Comparison of ENCODE assay signal across 8 mouse cellular contexts in the genomic region with DNA sequence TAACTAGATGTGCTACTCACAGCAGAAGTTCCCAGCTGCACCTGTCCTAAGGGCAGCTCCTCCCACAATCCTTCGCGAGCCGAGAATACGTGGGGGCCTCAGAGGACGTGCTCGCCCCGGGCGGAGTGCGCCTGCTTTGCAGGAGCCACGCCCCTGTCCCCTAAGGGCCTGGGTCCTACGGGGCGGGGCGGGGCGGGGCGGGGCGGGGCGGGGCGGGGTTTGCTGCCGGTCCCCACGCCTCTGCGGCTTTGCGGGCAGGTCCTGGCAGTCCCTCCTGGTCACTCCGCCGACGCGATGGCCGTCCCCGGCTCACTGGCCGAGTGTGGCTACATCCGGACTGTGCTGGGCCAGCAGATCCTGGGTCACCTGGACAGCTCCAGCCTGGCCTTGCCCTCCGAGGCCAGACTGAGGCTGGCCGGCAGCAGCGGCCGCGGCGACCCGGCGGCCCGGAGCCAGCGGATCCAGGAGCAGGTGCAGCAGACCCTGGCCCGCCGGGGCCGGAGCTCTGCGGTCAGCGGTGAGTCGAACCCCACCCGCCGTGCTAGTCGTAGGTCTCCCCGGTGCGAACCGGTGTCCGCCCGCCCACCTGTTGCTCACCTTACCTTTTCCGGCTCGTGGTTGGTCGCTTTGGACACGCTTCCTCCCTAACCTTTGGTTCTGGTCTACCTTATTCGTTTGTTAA. TPM values are rescaled to one million over a fixed set of nuclear protein-coding genes. Genes with fewer than 3 reads are reported as not detected.
A peak's percentile ranks its signal among the peaks of the same experiment; 100 is the strongest.
DNase-seq lines count a peak whose midpoint lies in the region; ATAC-seq lines count a peak whose summit lies in the region.

A gene (plus strand): TSS at position 240 of the 682 bp plus-strand sequence.

- no peaks in the 10 kb centered on the region for H3K9me3 ChIP-seq in forebrain, embryonic 14.5 days (replicated peaks; ENCODE audit: control insufficient read depth, low read length)
- no peaks in the 10 kb centered on the region for H3K9me3 ChIP-seq in lung, embryonic 16.5 days (ENCODE audit: control insufficient read depth, low read length)

- peaks cover 26% of the 10 kb centered on the region for H3K27me3 ChIP-seq in forebrain, embryonic 14.5 days (replicated peaks; ENCODE audit: control insufficient read depth, insufficient read depth, low read length)
- peaks cover 12% of the 10 kb centered on the region for H3K27me3 ChIP-seq in lung, embryonic 16.5 days (ENCODE audit: control insufficient read depth, insufficient read depth, low read depth, low read length)

- peak within 1 kb of the TSS; percentile 57 for H3K4me3 ChIP-seq in forebrain, embryonic 14.5 days (ENCODE audit: low read depth, low read length)
- H3K4me3 ChIP-seq in lung, embryonic 16.5 days (ENCODE audit: low read length): peak within 1 kb of the TSS; percentile 75

- under 1% methylated on average over 59 of the region's 59 CpGs for WGBS in forebrain, embryonic 14.5 days
- WGBS in lung, embryonic 16.5 days: under 1% methylated on average over 52 of the region's 59 CpGs

- DNase-seq in MN1 (ENCODE audit: low spot score): peak; percentile 87
- DNase-seq in c-Kit-positive CD71-positive TER-119-positive erythroid progenitor cells, embryonic 14.5 days (ENCODE audit: low spot score): peak; percentile 29
- DNase-seq in forebrain, embryonic 14.5 days (ENCODE audit: low spot score): peak; percentile 82
- DNase-seq in heart, postnatal 36 days: peak; percentile 64 to 71
- DNase-seq in layer of hippocampus, adult 18-20 months (ENCODE audit: low spot score in 2 of 2): peak; percentile 55 to 76
- DNase-seq in retina, postnatal 1 day: peak; percentile 89
- peak; percentile 40 for DNase-seq in urinary bladder, postnatal 25 days (ENCODE audit: low spot score)

- H3K36me3 ChIP-seq in forebrain, embryonic 14.5 days (ENCODE audit: control insufficient read depth, insufficient read depth, low read length): no peaks in the 10 kb centered on the region
- no peaks in the 10 kb centered on the region for H3K36me3 ChIP-seq in lung, embryonic 16.5 days (ENCODE audit: control insufficient read depth, insufficient read depth, low read length)

- H3K4me2 ChIP-seq in forebrain, embryonic 14.5 days (ENCODE audit: low read length): peak within 1 kb of the TSS; percentile 100
- H3K4me2 ChIP-seq in lung, embryonic 16.5 days (ENCODE audit: low read depth, low read length): peak within 1 kb of the TSS; percentile 79

- peak; percentile 94 for ATAC-seq in forebrain, embryonic 14.5 days
- ATAC-seq in lung, embryonic 16.5 days (ENCODE audit: low read depth): peak; percentile 98

- H3K27ac ChIP-seq in forebrain, embryonic 14.5 days (ENCODE audit: low read depth, low read length): no peak within 1 kb of the TSS
- H3K27ac ChIP-seq in lung, embryonic 16.5 days (ENCODE audit: low read length): 0 out of 2 replicates have a peak within 1 kb of the TSS, but pooled peaks have one; percentile 36

- intact Hi-C loops in heart, postnatal 36 days (cut with DNase I): no loop called here

- H3K4me1 ChIP-seq in forebrain, embryonic 14.5 days (ENCODE audit: control insufficient read depth, insufficient read depth, low read length): 0 out of 2 replicates have a peak, but pooled peaks cover 10% of the 10 kb centered on the region
- H3K4me1 ChIP-seq in lung, embryonic 16.5 days (replicated peaks; ENCODE audit: control insufficient read depth, insufficient read depth, low read length): peaks cover 3% of the 10 kb centered on the region; the same call in 1 of the 2 replicates

- peak within 1 kb of the TSS; percentile 64 for H3K9ac ChIP-seq in forebrain, embryonic 14.5 days (ENCODE audit: low read length)
- peak within 1 kb of the TSS; percentile 70 for H3K9ac ChIP-seq in lung, embryonic 16.5 days (ENCODE audit: low read length)

RNA-seq across cellular contexts. Expression of the gene that starts here (rescaled TPM):
- polyA plus RNA-seq in forebrain, embryonic 14.5 days (2014; fragmentation: Nextera tagmentation; extraction: Ambion mirVana): 0.84 and 0.91 TPM in 2 replicates
- 100 to 1,000 TPM; 163 to 168 TPM for total RNA-seq in heart, postnatal 36 days (2021)
- 10 to 100 TPM; 48.1 to 54.2 TPM for total RNA-seq in layer of hippocampus, adult 18-20 months (2021)
- polyA plus RNA-seq in lung, embryonic 16.5 days (2015; fragmentation: Nextera tagmentation; extraction: Ambion mirVana): 11.9 and 12.9 TPM in 2 replicates

Comparison
In these comparisons a context has a peak if more than half of its experiments do, and no peak if none do; other contexts are left out.
1. Peak in DNase-seq, ATAC-seq, H3K4me3 ChIP-seq, H3K9ac ChIP-seq and H3K4me2 ChIP-seq in forebrain, embryonic 14.5 days; RNA of the gene not detected or under 1 TPM.
2. DNase-seq: peak in every context shown above with its lines; median percentile 89 in retina, postnatal 1 day; 87 in MN1; 82 in forebrain, embryonic 14.5 days; 68 in heart, postnatal 36 days; 66 in layer of hippocampus, adult 18-20 months; 40 in urinary bladder, postnatal 25 days; 29 in c-Kit-positive CD71-positive TER-119-positive erythroid progenitor cells, embryonic 14.5 days.